Mouse (Mus musculus) adrenal gland, adult 18-20 months (tissue): ENCODE results near the gene Fnip2. TPM values are rescaled to one million over a fixed set of nuclear protein-coding genes. Genes with fewer than 3 reads are reported as not detected.
"Not testable (repeated sequence)": the region's sequence is repeated elsewhere in the genome, so short reads cannot be mapped to it uniquely, and the experiment has no call there.

ENCODE experiments used
- DNase-seq, 2 experiments: peaks; one replicate each; pipeline ENCODE4 v3.0.0; 2021 to 2022; ENCODE audit warnings: low spot score in 2 of 2
- total RNA-seq, 2 experiments: library from RNA; stranded (reverse); gene quantifications; 1 replicate in 1 of 2; 2 replicates in 1 of 2; pipeline ENCODE4 v1.2.3; 2021

Fnip2 gene
- total RNA-seq, 2 experiments from 2014 or later = 8.4 to 12.7 TPM

DNA sequence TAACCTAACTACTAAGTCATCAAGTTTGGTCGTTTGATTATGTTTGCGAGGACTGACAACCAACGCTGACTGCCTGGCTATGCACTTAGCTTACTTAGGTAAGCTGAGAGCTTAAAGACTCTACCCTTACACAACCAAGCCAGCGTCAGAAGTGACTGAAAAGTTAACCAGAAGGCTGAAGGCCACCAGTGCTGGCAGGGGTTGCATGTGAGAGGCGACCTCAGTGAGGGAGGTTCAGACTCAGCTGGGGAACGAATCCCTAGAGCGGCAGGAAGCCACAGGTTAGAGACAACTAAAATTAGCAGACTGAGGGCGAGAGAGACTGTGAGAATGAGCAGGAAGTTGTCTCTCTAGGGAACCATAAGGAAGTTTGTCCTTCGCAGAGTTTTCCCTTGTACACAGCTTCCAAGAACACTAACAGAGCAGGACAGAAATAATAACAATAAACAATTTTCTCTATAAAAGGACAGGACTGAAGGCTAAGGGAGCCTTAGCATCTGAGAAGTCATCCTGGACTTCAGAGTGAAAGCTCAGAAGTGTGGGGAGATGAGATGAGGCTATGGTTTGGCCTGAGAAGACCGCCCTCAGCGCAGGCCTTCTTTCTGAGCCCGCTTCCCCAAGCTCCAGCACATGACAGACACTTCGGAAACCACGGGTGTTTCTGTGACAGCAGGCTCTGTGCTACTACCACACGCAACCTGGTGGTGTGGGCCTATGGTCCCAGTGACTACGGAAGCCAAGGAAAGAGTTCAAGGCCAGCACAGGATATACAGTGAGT is 83.1 kb downstream of the Fnip2 start:
- DNase-seq = no peak

DNA sequence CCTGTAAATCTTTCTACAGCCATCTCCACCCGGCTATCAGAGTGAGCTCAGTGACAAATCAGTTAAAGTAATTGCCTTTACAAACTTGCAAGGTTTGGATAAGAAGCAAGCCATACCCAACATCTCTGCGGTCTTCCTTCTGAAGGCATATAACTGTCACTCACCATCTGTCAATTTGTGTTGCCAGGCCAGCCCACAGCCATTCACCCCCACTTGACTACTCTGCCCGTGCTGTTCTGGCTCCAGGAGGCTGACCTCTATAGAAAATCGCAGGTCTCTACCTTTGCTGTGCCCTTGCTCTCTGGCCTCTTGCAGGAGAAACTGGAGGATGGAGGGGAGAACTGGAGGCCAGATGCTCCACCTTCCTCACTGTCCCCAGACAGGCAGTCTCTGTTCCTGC is 88.7 kb downstream of the Fnip2 start:
- no peak for DNase-seq

DNA sequence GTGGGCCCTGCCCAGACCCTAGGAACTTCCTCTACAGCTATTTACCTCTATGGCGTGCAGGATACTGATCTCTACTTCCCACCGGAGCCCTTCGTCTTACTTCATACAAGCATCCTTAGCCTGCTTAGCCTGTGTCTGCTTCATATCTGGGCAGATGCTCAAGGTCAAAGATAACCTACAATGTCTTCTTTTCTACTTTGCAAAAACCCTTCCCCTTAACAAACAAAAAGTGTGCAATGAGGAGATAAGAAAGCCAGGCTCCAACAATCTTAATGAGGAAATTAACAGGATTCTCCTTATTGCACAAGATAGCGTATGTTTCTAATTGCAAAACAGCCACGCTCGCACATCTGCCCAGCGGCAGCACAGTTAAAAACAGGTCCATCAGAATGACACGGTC is 89.2 kb downstream of the Fnip2 start:
- DNase-seq = no peak

DNA sequence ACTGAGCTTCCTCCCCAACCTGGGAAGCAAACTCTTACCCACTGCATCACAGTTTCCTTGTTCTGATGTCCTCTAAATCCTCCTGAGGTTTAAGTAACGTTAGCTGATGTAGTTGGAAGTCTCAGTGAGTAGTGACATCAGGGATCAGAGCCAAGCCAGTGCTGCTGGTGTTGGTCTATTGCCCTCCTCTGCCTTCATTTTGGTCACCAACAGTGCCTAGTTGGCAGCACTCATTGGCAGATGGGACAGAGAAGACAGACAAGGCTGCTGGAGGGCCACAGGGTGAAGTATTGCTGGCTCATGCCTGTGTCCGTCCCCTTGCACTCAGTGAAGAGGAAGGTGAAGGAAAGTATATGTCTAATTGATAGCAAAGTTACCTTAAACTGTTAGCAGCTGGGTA is 91.6 kb downstream of the Fnip2 start:
- no peak for DNase-seq

DNA sequence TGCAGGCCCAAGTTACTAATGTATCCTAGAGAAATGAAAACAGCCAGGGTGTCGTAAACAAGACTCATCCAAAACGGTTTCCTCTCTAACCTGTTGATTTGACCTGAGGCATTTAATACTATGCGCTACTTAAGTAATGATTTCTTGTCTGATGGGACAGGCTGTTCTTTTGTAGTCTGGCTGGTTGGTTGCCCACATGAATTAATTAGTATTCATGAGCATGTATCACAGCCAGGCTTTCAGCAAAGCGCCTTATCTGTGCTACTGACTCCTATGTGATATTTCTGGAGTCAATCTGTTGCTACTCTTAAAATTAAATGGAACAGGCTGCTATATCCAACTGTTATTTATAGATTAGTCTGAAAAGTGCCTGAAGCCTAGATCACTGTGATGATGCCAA is 92.7 kb downstream of the Fnip2 start:
- no peak for DNase-seq

DNA sequence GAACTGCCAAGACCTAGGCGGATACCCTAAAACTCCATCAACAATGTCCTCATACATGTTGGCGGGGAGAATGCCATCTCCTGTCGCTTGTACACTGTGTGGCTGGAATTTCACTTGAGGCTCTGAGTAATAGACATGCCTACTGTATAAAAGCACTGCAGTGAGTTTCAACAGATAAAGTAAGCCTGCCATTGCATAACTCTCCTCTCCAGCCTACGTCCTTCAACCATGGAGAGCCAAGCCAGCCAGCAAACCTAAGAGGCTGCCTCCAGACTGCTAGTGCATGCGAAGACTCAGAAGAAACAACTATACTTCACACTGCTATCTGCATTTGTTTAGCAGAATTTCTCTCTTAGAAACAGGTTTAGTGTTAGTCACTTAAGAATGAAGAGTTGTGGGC is 95.2 kb downstream of the Fnip2 start:
- DNase-seq = no peak

DNA sequence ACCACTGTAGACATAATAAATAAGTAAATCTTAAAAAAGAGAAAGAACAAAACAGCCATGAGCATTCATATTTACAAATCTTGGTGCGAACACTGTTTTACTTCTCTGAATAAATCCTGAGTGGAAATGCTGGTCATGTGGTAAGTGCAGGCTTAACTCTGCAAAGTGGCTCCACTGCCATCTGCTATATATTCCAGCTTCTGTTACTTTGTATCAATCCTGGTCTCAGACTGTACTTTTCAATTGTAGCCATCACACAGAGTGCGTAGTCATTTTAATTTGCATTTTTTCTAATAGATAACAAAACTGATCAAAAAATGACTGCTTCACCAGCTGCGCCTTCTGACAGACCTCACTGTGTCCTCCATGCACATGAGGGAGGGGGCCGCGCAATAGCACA is 98.2 kb downstream of the Fnip2 start:
- DNase-seq = no peak

- DNase-seq = no peak
Observed at GRCm38 (mm10) chr3:79458651-79459275, 108.8 kb downstream of the Fnip2 start.

GRCm38 (mm10) chr3:79455761-79456160 is 111.8 kb downstream of the Fnip2 start:
- no peak for DNase-seq

DNA sequence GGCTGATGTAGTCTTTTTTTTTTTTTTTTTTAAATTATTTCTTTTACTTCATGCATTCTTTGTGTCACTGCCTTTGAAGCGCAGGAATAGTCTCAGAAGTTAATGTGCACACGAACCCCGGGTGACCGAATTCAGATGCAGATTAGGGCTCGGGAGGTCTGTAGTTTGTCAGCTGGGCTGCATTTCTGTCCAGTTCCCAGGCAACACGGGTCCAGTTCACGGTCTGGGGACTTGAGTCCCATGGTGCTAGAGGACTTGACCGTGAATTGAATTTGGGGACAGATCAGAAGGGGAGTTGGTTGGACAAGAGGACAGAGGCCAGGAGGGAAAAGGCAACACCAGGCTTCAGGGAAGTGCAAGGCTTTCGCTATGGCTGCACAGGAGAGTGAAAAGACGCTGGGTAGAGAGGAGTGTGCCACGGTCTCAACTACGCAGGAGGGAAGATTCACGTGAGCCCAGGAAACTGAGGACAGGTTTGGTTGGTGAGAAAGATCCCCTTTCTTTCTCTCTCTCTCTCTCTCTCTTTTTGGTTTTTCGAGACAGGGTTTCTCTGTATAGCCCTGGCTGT is 114.8 kb downstream of the Fnip2 start:
- no peak for DNase-seq

DNA sequence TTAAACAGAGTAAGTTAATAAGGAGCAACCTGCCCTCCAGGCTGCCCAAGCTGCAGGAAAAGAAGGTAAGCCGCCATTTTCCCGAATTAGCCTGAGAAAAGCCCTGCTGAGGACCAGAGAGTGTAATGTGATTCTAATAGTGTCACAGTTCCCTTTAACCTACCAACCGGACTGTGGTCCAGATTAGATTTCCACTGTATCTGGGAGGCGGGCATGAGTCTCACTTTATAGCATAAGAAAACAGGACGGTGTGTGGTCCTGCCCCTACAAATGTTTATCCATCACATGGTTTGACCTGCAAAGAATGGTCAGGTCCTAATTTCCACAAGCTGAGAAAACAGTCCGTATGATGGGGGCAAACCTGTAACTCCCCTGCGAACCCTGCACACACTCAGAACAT is 118.2 kb downstream of the Fnip2 start:
- DNase-seq = no peak

DNA sequence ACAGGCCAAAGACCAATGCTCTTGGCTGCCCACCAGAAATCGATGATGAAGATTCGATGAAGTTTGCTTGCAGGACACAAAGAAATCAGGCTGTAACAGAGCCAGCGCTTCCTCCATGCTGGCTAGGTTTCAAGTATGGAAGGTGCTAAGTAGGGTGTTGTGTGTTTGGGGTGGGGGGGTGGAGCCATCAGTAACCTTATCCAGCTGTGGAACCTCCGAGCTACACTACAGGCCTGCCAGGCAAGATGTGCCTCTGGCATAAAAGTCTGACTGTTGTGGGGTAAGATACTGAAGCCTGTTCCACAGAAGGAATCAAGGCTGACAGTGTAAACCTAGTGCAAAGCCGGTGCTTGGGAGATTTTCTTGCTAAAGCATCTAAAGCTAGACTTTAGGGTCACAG is 119.2 kb downstream of the Fnip2 start:
- no peak for DNase-seq

- not testable (repeated sequence) for DNase-seq
Observed at GRCm38 (mm10) chr3:79446648-79447047, 120.9 kb downstream of the Fnip2 start.

DNA sequence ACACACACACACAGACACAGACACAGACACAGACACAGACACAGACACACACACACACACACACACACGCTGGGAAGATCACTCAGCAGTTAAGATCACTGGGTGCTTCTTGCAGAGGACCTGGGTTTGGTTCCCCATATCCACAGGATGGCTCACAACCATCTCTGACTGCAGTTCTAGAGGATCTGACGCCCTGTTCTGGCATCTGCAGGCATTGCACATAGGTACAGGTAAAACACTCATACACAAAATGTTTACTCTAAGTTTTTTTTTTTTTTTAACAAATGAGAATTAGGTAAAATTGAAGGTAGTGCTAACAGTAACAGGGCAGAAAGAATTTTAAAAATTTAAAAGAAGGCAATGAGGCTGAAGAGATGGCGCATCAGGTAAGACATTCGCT is 121.5 kb downstream of the Fnip2 start:
- DNase-seq = no peak

DNA sequence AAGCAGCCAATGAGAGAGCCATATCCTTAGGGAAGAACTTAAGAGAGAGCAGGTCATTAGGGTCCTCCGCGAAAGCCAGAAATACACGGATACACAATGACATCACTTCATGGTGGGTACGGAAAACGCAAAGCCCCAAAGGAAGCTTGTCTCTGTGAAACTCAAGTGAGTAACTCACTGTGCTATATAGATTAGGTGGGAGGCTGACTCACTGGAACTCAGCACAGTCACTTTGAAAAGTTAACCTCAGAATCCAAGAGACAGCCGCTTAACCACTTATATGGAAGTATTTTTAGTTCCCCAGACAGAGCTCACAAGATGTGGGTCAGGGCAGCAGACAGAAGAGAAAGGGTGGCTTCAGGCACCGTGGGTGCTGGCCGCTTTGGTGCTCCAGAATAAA is 122.6 kb downstream of the Fnip2 start:
- DNase-seq = no peak

- DNase-seq = no peak
Observed at GRCm38 (mm10) chr3:79443850-79444249, 123.7 kb downstream of the Fnip2 start.

DNA sequence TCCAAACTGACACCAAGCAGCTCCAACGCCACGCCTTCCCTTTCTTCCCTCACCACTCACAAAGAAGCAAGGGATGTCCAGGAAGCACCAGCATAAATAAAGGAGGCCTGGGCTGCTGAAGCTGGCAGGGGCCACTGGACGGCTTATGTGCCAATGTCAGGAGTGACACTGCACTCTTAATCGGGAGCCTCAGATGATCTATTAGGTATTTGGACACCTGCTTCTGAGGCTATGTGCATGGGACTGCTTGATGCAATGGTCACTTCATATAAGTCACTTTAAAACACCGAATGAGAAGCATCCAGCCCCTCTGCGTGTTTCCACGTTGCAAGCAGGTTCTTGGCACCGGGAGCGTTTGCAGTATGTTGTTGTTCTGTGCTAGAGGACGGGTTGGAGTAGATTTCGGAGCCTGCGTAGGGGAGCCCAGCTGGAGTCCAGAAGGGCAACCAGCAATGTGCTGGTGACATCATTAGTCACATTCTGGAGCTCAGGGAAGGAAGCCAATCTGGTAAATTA is 126.6 kb downstream of the Fnip2 start:
- no peak for DNase-seq

GRCm38 (mm10) chr3:79438276-79438675 is 129.3 kb downstream of the Fnip2 start:
- DNase-seq = no peak

- no peak for DNase-seq
Observed at GRCm38 (mm10) chr3:79436186-79436585, 131.4 kb downstream of the Fnip2 start.

- DNase-seq = no peak
Observed at GRCm38 (mm10) chr3:79434985-79435384, 132.6 kb downstream of the Fnip2 start.

DNA sequence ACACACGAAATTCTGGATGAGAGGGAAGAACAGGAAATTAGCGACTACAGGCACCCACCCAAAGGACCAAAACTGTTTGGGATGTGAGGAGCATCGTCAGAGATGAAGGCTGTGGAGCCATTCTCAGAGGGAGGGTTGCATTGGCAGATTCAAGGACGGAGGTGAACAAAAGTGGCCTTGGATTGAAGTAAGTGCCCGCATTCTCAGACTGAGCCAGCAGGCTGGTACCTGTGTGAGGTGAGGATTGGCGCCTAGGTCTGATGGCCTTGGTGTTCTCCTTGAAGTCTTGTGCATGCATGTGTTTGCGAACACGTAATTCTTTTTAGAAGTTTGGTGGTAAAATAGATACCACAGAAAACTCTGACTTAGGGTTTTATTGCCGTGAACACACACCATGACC is 133.2 kb downstream of the Fnip2 start:
- no peak for DNase-seq

GRCm38 (mm10) chr3:79433593-79433992 is 134.0 kb downstream of the Fnip2 start:
- DNase-seq = peak in 1 of 2 experiments; percentile 4
